Mouse (Mus musculus) forebrain, embryonic 14.5 days (tissue): Measurements from ENCODE around the gene Hist1h2bf. TPM values are rescaled to one million over a fixed set of nuclear protein-coding genes. Genes with fewer than 3 reads are reported as not detected.
"Not testable (repeated sequence)": the region's sequence is repeated elsewhere in the genome, so short reads cannot be mapped to it uniquely, and the experiment has no call there.

Source experiments
- ATAC-seq: fragments of 200-750 bp; cut with Nextera tagmentation; 2 replicates; pipeline ENCODE4 v1.8.0; 2017; ENCODE audit warnings: mild to moderate bottlenecking, moderate library complexity
- DNase-seq: peaks from one replicate; pipeline ENCODE4 v3.0.0-alpha.2; 2015; ENCODE audit warnings: low spot score
- H3K27ac ChIP-seq: fragments of 300-500 bp; sonication (generic); 2 replicates; pipeline ENCODE4 v1.5.1; 2014; ENCODE audit warnings: low read depth, mild to moderate bottlenecking, control low read depth, low read length, moderate library complexity
- H3K27me3 ChIP-seq: fragments of 300-500 bp; sonication (generic); replicated peaks from 2 replicates; pipeline ENCODE4 v1.6.1; 2014; ENCODE audit warnings: low read length, control low read depth, mixed read lengths; ENCODE audit not compliant: control insufficient read depth, insufficient read depth
- H3K36me3 ChIP-seq: fragments of 300-500 bp; sonication (generic); 2 replicates; pipeline ENCODE4 v1.6.1; 2014; ENCODE audit warnings: low read length, control low read depth; ENCODE audit not compliant: control insufficient read depth, insufficient read depth
- H3K4me1 ChIP-seq: fragments of 300-500 bp; sonication (generic); 2 replicates; pipeline ENCODE4 v1.6.1; 2014; ENCODE audit warnings: antibody characterized with exemption, low read length, control low read depth; ENCODE audit not compliant: control insufficient read depth, insufficient read depth
- H3K4me2 ChIP-seq: fragments of 300-500 bp; sonication (generic); 2 replicates; pipeline ENCODE4 v1.6.1; 2014; ENCODE audit warnings: mild to moderate bottlenecking, control low read depth, low read length
- H3K4me3 ChIP-seq: fragments of 300-500 bp; sonication (generic); 2 replicates; pipeline ENCODE4 v1.5.1; 2014; ENCODE audit warnings: low read depth, low read length, control low read depth
- H3K9ac ChIP-seq: fragments of 300-500 bp; sonication (generic); 2 replicates; pipeline ENCODE4 v1.6.1; 2014; ENCODE audit warnings: mild to moderate bottlenecking, low read length, control low read depth, moderate library complexity
- H3K9me3 ChIP-seq: fragments of 300-500 bp; sonication (generic); replicated peaks from 2 replicates; pipeline ENCODE4 v1.6.1; 2016; ENCODE audit warnings: low read length, control low read depth, mixed read lengths; ENCODE audit not compliant: control insufficient read depth
- WGBS: fragments of 180-500 bp; shearing (Covaris S2); extraction: QIAGEN DNeasy Blood & Tissue Kit; methylation state at CpG from one replicate; pipeline ENCODE4 v1.1.7; 2014; 5-methylcytosine and 5-hydroxymethylcytosine counted together
- polyA plus RNA-seq: library from polyadenylated mRNA; unstranded; fragments of >200 nt; fragmentation: Nextera tagmentation; extraction: Ambion mirVana; gene quantifications from 2 replicates; pipeline ENCODE4 v1.2.1, GENCODE M21; 2014

Hist1h2bf gene
- polyA plus RNA-seq, 1 experiment from 2014 or later, result 3.9 TPM

DNA sequence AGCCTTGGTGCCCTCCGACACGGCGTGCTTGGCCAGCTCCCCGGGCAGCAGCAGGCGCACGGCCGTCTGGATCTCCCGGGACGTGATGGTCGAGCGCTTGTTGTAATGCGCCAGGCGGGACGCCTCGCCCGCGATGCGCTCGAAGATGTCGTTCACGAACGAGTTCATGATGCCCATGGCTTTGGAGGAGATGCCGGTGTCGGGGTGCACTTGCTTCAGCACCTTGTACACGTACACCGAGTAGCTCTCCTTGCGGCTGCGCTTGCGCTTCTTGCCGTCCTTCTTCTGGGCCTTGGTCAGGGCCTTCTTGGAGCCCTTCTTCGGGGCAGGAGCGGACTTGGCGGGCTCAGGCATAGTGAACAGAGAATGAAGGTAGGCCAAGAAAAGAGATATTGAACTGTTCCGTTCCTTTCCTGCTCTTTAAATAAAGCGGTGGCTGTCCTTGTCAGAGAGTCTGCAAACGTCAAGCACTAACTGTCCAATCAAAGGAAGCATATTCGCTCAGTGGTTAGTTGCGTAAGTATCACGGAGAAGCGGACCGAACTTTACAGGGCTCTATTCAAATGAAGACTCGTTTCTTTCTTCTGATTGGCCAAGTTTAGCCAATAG, 30.9 kb downstream of the Hist1h2bf start, which contains the start of gene Hist1h2bh:
Gene Hist1h2bh, minus strand, starts transcription at position 394 of the 609 bp plus-strand sequence.
- peak within 1 kb of the TSS; percentile 41 for H3K4me3 ChIP-seq
- 0% methylated on average over 33 of the region's 42 CpGs for WGBS
- not testable (repeated sequence) for H3K4me1 ChIP-seq, H3K27me3 ChIP-seq, H3K36me3 ChIP-seq, H3K9me3 ChIP-seq
- H3K27ac ChIP-seq, result peak within 1 kb of the TSS; percentile 92
- DNase-seq, result peak; percentile 97
- peak; percentile 91 for ATAC-seq
- H3K9ac ChIP-seq, result peak within 1 kb of the TSS; percentile 57
- peak within 1 kb of the TSS; percentile 81 for H3K4me2 ChIP-seq

DNA sequence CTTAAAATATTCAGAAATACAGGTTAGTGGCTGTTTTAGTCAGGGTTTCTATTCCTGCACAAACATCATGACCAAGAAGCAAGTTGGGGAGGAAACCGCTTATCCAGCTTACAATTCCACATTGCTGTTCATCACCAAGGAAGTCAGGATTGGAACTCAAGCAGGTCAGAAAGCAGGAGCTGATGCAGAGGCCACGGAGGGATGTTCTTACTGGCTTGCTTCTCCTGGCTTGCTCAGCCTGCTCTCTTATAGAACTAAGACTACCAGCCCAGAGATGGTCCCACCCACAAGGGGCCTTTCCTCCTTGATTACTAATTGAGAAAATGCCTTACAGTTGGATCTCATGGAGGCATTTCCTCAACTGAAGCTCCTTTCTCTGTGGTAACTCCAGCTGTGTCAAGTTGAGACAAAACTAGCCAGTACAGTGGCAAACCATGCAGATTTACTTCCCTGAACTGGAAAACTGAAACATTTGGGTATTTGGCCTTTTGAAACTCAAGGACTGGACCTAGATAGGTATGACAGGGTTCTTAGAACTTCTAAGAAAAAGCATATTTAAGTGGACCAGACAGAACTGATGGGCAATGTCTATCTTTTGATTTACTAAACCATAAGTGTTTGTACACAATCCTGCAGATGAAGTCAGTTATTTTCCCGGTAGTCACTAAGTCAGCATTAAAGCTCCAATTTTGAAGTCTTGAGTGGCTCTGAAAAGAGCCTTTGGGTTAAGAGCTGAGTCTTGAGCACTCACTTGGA, 31.6 kb downstream of the Hist1h2bf start:
- H3K4me1 ChIP-seq, DNase-seq, H3K9me3 ChIP-seq, H3K27me3 ChIP-seq, H3K36me3 ChIP-seq, ATAC-seq: not testable (repeated sequence)
- 6% methylated on average over 3 of the region's 3 CpGs for WGBS
- H3K27ac ChIP-seq, result peak overlapping the region; percentile 75
- H3K4me3 ChIP-seq, result peak overlapping the region; percentile 37
- H3K4me2 ChIP-seq, result peak overlapping the region; percentile 81
- peak overlapping the region; percentile 57; the same call in 1 of the 2 replicates for H3K9ac ChIP-seq

DNA sequence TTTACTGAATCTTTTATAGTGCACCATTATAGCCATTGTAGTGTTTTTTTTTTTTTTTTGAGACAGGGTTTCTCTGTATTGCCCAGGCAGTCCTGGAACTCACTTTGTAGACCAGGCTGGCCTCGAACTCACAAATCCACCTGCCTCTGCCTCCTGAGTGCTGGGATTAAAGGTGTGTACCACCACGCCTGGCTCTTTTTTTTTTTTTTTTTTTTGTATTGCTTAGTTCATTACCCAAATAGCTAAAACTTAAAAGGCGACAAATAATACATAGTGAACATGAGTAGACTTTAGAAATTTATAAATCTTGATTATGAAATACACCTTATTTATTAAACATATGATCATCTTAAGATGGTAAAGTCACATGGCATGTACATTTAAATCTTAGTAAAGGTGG, 32.5 kb downstream of the Hist1h2bf start:
- no peaks in the 10 kb centered on the region for H3K27me3 ChIP-seq
- H3K9me3 ChIP-seq, result no peaks in the 10 kb centered on the region
- WGBS, result 74% methylated on average over 3 of the region's 3 CpGs

DNA sequence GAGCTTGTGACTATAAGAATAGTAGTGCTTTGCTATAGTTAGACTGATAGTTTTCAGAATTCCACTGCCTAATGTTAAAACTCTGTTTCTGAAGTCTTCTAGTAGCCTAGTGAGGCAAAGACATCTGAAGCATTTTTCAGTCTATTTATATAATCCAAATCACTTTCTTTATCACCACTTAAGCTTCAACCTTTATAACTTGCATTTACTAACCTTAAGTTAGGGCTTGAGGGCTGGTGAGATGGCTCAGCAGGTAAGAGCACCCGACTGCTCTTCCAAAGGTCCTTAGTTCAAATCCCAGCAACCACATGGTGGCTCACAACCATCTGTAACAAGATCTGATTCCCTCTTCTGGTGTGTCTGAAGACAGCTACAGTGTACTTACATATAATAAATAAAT, 34.2 kb downstream of the Hist1h2bf start:
- not testable (repeated sequence) for H3K36me3 ChIP-seq, H3K4me2 ChIP-seq, H3K4me3 ChIP-seq, ATAC-seq, H3K27ac ChIP-seq, H3K4me1 ChIP-seq, H3K9ac ChIP-seq, H3K27me3 ChIP-seq, H3K9me3 ChIP-seq, DNase-seq
- WGBS, result 74% methylated on average over 1 of the region's 1 CpGs

More for the DNA sequence above, 32.5 kb downstream of the Hist1h2bf start:
- Histone ChIP-seq H3K4me2 (no peak overlapping the region), H3K9ac (no peak overlapping the region), H3K36me3 (no peaks in the 10 kb centered on the region), H3K4me3 (no peak overlapping the region), H3K4me1 (peaks cover 3% of the 10 kb centered on the region; the same call in 1 of the 2 replicates), H3K27ac (no peak overlapping the region)
- ATAC-seq (no peak), DNase-seq (no peak)

DNA sequence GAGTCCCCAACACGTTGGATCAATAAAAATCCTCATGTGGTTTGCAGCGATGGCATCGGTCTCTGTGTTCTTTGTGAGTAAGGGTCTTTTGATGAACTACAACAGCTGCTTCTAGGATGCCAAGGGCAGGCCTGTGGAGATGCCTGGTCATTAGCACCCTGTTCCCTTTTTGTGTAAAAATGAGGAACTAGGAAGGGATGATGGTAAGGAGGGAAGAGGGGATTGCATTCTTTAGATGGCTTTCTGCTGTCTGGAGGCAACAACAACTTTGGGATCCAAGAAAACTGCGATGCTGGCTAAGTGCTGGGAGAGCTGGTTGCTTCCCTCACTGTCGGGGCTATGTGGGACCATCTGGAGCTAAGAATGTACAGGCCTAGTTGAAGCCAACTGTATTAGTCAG, 35.7 kb downstream of the Hist1h2bf start:
- H3K4me2 ChIP-seq, result no peak overlapping the region
- no peak overlapping the region for H3K9ac ChIP-seq
- ATAC-seq (no peak), DNase-seq (no peak)
- WGBS, result 77% methylated on average over 5 of the region's 5 CpGs
- no peaks in the 10 kb centered on the region for H3K9me3 ChIP-seq
- no peak overlapping the region for H3K4me3 ChIP-seq
- H3K36me3 ChIP-seq, result no peaks in the 10 kb centered on the region
- H3K27ac ChIP-seq, result no peak overlapping the region
- H3K4me1 ChIP-seq, result peaks cover 10% of the 10 kb centered on the region; the same call in 1 of the 2 replicates
- H3K27me3 ChIP-seq, result no peaks in the 10 kb centered on the region

DNA sequence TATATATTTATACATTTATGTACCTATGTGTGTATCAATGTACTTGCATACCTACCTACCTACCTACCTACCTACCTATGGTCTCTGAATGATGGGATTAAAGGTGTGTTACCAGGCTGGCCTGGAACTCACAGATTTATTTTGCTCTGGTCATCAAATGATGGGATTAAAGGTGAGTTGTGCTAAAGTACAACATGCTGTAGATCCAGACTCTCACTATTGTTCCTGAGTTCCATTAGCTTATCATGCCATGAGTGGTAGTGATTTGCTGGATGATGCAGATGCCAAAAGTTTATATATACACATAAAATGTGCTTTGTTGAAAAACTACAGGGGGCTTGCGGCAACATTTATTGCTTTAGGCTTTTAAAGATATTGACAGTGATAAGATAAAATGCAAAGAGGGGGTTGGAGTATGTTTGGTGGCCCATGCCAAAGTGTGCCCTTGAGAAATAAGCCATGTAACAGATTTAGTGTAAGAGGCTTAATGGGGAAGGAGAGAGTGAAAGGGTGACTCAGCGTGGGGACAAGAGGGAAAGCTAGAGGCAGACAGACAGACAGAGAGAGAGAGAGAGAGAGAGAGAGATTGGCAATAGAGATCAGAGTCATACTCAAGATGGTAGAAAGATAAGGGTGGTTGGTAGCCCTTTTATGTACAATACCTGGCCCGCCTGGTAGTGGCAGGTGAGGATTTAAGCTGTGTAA, 36.8 kb downstream of the Hist1h2bf start:
- Histone ChIP-seq H3K27ac (no peak overlapping the region), H3K4me2 (peak overlapping the region; percentile 59), H3K9me3 (no peaks in the 10 kb centered on the region), H3K4me3 (peak overlapping the region; percentile 43; the same call in 1 of the 2 replicates), H3K27me3 (no peaks in the 10 kb centered on the region), H3K4me1 (peaks cover 21% of the 10 kb centered on the region), H3K9ac (peak overlapping the region; percentile 6; the same call in 1 of the 2 replicates), H3K36me3 (no peaks in the 10 kb centered on the region)
- WGBS, result 80% methylated on average over 3 of the region's 3 CpGs
- no peak for DNase-seq
- ATAC-seq, result no peak

DNA sequence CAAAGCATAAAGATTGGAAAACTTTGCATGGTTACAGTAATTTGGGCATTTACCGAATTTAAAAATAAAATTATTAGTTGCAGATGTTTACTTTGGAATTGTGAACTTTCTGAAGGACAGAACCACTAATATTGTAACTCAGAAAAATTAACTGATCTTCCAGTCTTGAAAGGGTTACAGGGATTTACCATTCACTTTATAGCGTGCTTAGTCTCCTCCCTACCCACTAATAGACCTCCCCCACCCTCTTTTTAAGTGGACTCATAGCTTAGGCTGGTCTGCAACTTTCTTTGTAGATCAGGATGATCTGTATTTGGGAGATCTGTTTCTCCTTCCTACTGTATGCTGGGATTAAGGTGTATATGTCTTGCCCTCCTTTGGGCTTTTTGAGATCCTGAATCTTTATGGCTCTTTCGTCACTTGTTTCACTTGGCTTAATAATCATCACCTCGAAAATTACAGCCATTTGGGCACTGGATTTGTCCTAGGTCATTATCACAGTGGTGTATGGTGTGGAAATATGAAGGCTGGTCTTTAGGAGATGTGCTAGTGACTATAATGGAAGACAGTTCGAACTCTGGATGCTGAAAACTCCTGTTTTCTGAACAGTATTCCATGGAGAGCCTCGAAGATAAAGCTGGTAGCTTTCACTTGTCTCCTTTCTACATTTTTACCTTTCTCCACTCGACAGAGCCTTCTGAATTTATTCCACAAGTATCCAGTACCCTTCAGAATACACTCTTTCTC, 37.7 kb downstream of the Hist1h2bf start:
- Histone ChIP-seq H3K9me3 (no peaks in the 10 kb centered on the region), H3K27ac (no peak overlapping the region), H3K36me3 (no peaks in the 10 kb centered on the region), H3K4me1 (peaks cover 23% of the 10 kb centered on the region), H3K4me2 (peak overlapping the region; percentile 59), H3K9ac (peak overlapping the region; percentile 68), H3K4me3 (peak overlapping the region; percentile 43), H3K27me3 (no peaks in the 10 kb centered on the region)
- DNase-seq (no peak), ATAC-seq (no peak)
- WGBS, result 15% methylated on average over 7 of the region's 7 CpGs
